Mouse (Mus musculus) heart, adult 18-20 months (tissue): ENCODE results near the gene Chst11. TPM values are rescaled to one million over a fixed set of nuclear protein-coding genes. Genes with fewer than 3 reads are reported as not detected.
A peak's percentile ranks its signal among the peaks of the same experiment; 100 is the strongest.

Experiments used
- DNase-seq, 2 experiments: peaks; one replicate each; pipeline ENCODE4 v3.0.0; 2021 to 2022; ENCODE audit warnings: mixed read lengths in 1 of 2
- total RNA-seq, 2 experiments: library from RNA; stranded (reverse); gene quantifications; 2 replicates each; pipeline ENCODE4 v1.2.3; 2021

The Chst11 gene
- total RNA-seq, 2 experiments from 2014 or later = 2.5 to 3.2 TPM

DNA sequence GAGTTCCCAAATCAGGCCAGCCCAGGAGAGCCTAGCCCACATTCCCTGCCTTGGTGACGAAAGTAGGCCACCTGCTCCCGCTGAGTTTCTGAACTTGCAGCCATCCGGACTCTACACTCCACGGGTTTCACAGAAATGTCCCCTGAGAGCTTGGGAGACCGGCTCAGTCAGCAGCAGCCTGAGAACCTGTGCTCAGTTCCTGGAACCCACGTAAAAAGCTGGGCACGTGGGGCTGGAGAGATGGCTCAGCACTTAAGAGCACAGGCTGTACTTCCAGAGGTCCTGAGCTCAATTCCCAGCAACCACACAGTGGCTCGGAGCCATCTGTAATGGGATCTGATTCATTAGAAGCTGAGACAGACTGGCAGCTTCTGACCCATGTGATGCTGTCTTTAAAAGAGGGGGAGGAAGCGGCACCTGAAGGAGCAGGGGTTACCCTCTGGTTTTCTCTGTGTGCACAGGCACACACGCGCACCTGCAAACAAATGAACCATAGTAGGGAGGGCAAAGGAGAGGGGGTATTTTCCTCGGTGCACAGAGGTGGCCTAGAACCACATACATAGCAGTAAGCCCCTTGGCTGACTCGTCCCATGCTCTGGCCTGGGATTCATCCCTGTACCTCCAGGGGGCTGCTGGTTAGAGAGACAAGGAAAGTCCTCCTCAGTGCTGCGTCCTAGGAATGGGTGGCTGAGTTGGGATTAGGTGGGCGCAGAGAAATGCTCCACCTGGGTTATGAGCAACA lies 196.7 kb downstream of the Chst11 start:
- DNase-seq = no peak

DNA sequence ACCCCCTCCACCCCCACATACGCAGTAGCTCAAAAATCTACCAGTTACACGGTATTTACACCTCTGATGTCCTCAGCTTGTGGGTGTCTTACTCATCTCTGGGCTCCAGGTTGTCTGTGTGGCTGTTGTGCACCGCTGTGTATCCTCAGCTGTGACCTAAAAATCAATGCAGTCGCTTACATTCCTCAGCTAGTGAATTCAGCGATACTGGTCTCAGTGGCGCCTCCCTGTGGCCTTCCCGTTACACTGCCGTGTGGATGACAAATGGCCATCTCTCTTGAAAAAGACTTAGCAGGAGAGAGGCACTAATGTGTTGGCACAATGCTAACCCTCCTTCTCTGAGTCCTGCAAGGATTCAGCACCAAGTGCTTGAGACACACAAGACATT lies 197.3 kb downstream of the Chst11 start:
- peak; percentile 27 to 68 for DNase-seq

GRCm38 (mm10) chr10:83183634-83184479 lies 198.6 kb downstream of the Chst11 start:
- no peak for DNase-seq

GRCm38 (mm10) chr10:83184480-83185069 lies 199.3 kb downstream of the Chst11 start:
- DNase-seq = peak; percentile 47 to 48

GRCm38 (mm10) chr10:83185121-83185520 lies 199.8 kb downstream of the Chst11 start:
- no peak for DNase-seq

- no peak for DNase-seq
These were observed 200.9 kb downstream of the Chst11 start for GRCm38 (mm10) chr10:83186167-83186566.

GRCm38 (mm10) chr10:83186984-83187383 lies 201.7 kb downstream of the Chst11 start:
- DNase-seq = no peak

DNA sequence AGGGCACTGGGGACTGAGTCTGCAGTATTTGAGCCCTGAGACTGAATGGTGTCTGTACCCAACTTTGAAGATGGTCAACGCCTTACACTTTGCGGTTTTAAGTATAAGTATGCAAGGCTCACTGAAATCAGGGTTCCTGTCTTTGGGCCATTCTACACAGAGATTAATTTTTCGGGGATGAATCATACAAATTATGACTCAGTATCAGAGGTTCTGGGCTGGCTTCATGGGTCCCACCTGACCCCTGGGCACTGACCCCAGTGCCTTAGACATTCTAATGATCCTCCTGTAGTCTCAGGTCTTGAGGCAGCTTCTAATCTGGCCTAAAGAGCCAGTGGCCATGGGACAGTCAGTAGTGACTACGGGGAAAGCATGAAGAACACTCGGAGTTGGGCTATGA lies 203.8 kb downstream of the Chst11 start:
- DNase-seq = no peak

GRCm38 (mm10) chr10:83191476-83191875 lies 206.2 kb downstream of the Chst11 start:
- no peak for DNase-seq

GRCm38 (mm10) chr10:83191982-83192381 lies 206.7 kb downstream of the Chst11 start:
- DNase-seq = no peak

- DNase-seq = peak; percentile 61 to 90
These were observed 212.5 kb downstream of the Chst11 start for GRCm38 (mm10) chr10:83197690-83198336.

DNA sequence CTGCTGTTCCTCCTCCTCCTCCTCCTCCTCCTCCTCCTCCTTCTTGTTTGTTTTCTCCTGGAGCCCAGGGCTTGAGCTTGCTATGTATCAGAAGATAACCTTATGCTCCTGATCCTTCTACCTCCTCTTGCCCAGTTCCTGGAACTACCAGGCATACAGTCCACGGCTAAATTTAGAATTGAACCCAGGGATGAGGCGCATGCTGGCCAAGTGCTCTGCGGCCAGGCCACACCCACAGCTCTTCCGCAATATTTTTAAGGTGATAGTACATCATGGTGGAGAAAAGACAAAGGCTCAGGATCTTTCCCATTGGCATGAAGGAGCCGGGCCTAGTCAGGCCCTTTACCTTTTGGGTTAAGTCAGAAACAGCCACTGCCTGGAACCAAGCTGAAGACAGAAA lies 213.4 kb downstream of the Chst11 start:
- peak; percentile 22 to 24 for DNase-seq

- DNase-seq = no peak
These were observed 214.0 kb downstream of the Chst11 start for GRCm38 (mm10) chr10:83199290-83199689.

DNA sequence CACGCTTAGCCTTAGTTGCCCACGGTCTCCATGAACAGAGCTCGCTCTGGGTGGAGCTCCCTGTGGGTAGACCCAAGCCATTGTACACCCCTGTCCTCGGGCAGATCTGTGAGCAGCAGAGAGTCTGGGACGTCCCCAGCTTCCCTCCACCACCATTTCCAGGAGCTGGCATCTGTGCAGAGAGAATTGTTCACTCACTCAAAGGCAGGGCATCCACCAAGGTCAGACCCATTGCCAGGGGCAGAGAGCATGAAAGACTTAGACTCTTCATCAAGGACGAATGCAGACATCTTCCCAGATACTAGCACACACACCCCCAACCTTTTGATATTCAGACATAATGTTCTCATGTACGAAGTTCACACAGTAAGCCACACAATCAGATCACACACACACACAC lies 216.2 kb downstream of the Chst11 start:
- DNase-seq = no peak

- no peak for DNase-seq
These were observed 217.8 kb downstream of the Chst11 start for GRCm38 (mm10) chr10:83202906-83203702.

- no peak for DNase-seq
These were observed 223.1 kb downstream of the Chst11 start for GRCm38 (mm10) chr10:83208436-83208835.

DNA sequence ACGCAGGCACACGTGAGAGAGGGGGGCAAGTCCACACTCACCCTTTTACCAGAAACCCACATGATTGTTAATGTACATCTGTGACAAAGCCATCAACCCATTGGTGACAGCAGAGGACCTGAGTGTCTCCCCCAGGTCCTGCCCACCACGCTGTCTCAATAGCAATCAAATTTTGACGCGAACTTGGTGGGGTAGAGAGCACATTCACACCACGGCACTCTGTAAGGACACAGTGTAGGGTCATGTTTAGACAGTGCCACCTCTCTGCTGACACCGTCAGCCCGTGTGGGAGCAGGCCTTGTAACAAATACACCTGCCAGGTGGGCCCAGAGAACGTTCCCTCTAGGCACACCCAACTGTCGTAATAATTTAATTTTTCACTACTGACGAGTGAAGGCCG lies 224.1 kb downstream of the Chst11 start:
- no peak for DNase-seq

DNA sequence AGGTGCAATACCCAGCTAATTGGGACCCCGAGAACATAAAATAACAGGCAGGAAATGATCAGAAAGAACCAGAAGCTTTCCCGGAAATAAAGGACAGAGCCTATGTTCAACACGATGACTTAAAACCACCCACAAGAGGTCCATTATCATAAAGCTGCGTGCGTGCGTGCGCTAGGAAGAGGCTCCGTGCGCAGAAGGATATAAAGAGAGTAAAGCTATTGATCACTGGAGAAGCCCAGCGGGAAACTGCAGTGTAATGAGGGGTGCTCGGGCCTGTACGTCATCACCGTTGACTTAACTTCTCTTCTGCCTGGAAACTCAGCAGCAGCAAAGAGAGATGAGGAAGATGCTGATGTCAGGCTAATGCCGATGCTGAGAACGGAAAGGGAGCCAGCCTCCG lies 224.8 kb downstream of the Chst11 start:
- no peak for DNase-seq

GRCm38 (mm10) chr10:83210968-83211583 lies 225.8 kb downstream of the Chst11 start:
- DNase-seq = no peak

DNA sequence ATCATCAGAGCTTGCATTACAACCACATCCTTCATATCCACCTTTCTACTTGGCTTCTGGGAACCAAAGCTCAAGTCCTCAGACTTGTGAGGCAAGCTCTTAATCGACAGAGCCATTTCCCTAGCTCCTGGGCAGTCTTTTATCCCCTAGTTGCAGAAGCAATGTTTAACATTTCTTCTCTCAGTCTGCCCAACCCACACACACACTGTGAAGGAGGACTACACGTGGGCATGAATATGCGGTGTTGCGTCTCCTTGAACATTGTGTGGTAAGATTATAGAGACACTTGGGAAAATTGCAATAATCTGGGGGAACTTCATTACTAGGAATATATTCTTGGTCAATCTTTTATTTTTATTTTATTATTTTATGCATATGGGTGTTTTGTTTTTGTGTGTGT lies 227.3 kb downstream of the Chst11 start:
- DNase-seq = no peak

DNA sequence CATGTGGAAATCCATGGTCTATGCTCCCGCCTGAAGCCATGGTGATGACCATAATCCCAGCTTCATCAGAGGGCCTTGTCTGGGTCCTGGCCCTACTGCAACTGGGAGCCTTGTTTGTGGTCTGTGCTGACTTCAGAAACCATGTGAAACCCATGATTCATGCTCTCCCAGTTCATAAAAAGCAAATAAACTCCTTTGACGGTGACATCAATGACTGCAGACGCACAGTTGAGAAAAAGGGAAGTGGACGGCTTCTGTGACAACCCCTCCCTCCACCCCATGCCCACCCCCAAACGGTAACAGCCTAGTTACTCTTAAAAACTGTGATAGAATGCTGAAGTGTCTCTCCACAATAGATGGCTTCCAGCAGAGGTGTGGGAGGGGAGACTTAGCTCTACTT lies 230.3 kb downstream of the Chst11 start:
- DNase-seq = no peak
